Mouse (Mus musculus) liver, postnatal 0 days (tissue): Measurements from ENCODE around the gene Dmkn. TPM values are rescaled to one million over a fixed set of nuclear protein-coding genes. Genes with fewer than 3 reads are reported as not detected.
"Not testable (repeated sequence)": the region's sequence is repeated elsewhere in the genome, so short reads cannot be mapped to it uniquely, and the experiment has no call there.

Source experiments
- ATAC-seq: fragments of 200-750 bp; cut with Nextera tagmentation; 2 replicates; pipeline ENCODE4 v1.8.0; 2017; ENCODE audit warnings: mild to moderate bottlenecking, moderate library complexity
- DNase-seq: peaks from one replicate; pipeline ENCODE4 v3.0.0-alpha.2; 2016
- H3K27ac ChIP-seq: fragments of 300-500 bp; sonication (generic); 2 replicates; pipeline ENCODE4 v1.5.1; 2014; ENCODE audit warnings: antibody characterized with exemption, moderate library complexity, mild to moderate bottlenecking, low read depth
- H3K27me3 ChIP-seq: fragments of 300-500 bp; sonication (generic); 2 replicates; pipeline ENCODE4 v1.6.1; 2014; ENCODE audit warnings: low read length, control low read depth, mixed read lengths; ENCODE audit not compliant: insufficient read depth
- H3K36me3 ChIP-seq: fragments of 300-500 bp; sonication (generic); replicated peaks from 2 replicates; pipeline ENCODE4 v1.6.1; 2014; ENCODE audit warnings: mild to moderate bottlenecking, control low read depth, low read length, moderate library complexity, mixed read lengths; ENCODE audit not compliant: insufficient read depth
- H3K4me1 ChIP-seq: fragments of 300-500 bp; sonication (generic); 2 replicates; pipeline ENCODE4 v1.6.1; 2014; ENCODE audit warnings: antibody characterized with exemption, mild to moderate bottlenecking, control low read depth; ENCODE audit not compliant: insufficient read depth
- H3K4me2 ChIP-seq: fragments of 300-500 bp; sonication (generic); 2 replicates; pipeline ENCODE4 v1.6.1; 2014; ENCODE audit warnings: low read depth, mild to moderate bottlenecking, low read length, moderate library complexity, mixed read lengths
- H3K4me3 ChIP-seq: fragments of 300-500 bp; sonication (generic); 2 replicates; pipeline ENCODE4 v1.5.1; 2014; ENCODE audit warnings: low read depth, low read length
- H3K9ac ChIP-seq: fragments of 300-500 bp; sonication (generic); replicated peaks from 2 replicates; pipeline ENCODE4 v1.6.1; 2014; ENCODE audit warnings: mild to moderate bottlenecking, moderate library complexity
- H3K9me3 ChIP-seq: fragments of 300-500 bp; sonication (generic); 2 replicates; pipeline ENCODE4 v1.6.1; 2016; ENCODE audit warnings: mild to moderate bottlenecking, control low read depth, low read length, mixed read lengths
- CTCF ChIP-seq: sonication (generic); IDR thresholded peaks from 2 replicates; pipeline ENCODE4 v1.5.1; 2016; ENCODE audit warnings: antibody characterized with exemption, low read depth
- EP300 ChIP-seq: IDR thresholded peaks from 2 replicates; pipeline ENCODE4 v1.6.1; 2016; ENCODE audit warnings: antibody characterized with exemption, low read depth, mild to moderate bottlenecking
- WGBS: fragments of 180-500 bp; shearing (Covaris S2); extraction: QIAGEN DNeasy Blood & Tissue Kit; methylation state at CpG from one replicate; pipeline ENCODE4 v1.1.7; 2014; ENCODE audit not compliant: insufficient replicate concordance; 5-methylcytosine and 5-hydroxymethylcytosine counted together
- polyA plus RNA-seq: library from polyadenylated mRNA; unstranded; fragments of >200 nt; fragmentation: Nextera tagmentation; extraction: Ambion mirVana; gene quantifications from 2 replicates; pipeline ENCODE4 v1.2.1, GENCODE M21; 2015

Gene Dmkn
- polyA plus RNA-seq, 1 experiment from 2014 or later, result 1.8 TPM

- Histone ChIP-seq H3K27ac (peak overlapping the region; percentile 44), H3K9ac (no peak overlapping the region), H3K4me2 (peak overlapping the region; percentile 52), H3K4me1 (peaks cover 21% of the 10 kb centered on the region), H3K9me3 (no peaks in the 10 kb centered on the region), H3K36me3 (no peaks in the 10 kb centered on the region), H3K27me3 (no peaks in the 10 kb centered on the region), H3K4me3 (peak overlapping the region; percentile 22; the same call in 1 of the 2 replicates)
- no peak for TF ChIP-seq EP300
- no peak for TF ChIP-seq CTCF
- no peak for ATAC-seq
- no peak for DNase-seq
- WGBS, result 24% methylated on average over 7 of the region's 7 CpGs
Measured at GRCm38 (mm10) chr7:30820854-30821445, 57.4 kb downstream of the Dmkn start.

GRCm38 (mm10) chr7:30821532-30821931, 58.0 kb downstream of the Dmkn start:
- DNase-seq (no peak), ATAC-seq (no peak)
- H3K9me3 ChIP-seq, result no peaks in the 10 kb centered on the region
- peak overlapping the region; percentile 39; the same call in 1 of the 2 replicates for H3K27ac ChIP-seq
- H3K9ac ChIP-seq, result no peak overlapping the region
- 40% methylated on average over 5 of the region's 5 CpGs for WGBS
- H3K4me1 ChIP-seq, result peaks cover 21% of the 10 kb centered on the region
- H3K27me3 ChIP-seq, result no peaks in the 10 kb centered on the region
- peak overlapping the region; percentile 52 for H3K4me2 ChIP-seq
- H3K36me3 ChIP-seq, result no peaks in the 10 kb centered on the region
- TF ChIP-seq EP300 (no peak), CTCF (no peak)
- H3K4me3 ChIP-seq, result no peak overlapping the region

GRCm38 (mm10) chr7:30823675-30824074, 60.1 kb downstream of the Dmkn start, which contains the start of gene Ffar2:
Gene Ffar2 (minus strand): TSS chr7:30823775.
- no peaks in the 10 kb centered on the region for H3K36me3 ChIP-seq
- ATAC-seq (no peak), DNase-seq (no peak)
- H3K27me3 ChIP-seq, result no peaks in the 10 kb centered on the region
- H3K27ac ChIP-seq, result no peak within 1 kb of the TSS
- no peak within 1 kb of the TSS for H3K4me2 ChIP-seq
- H3K9ac ChIP-seq, result no peak within 1 kb of the TSS
- TF ChIP-seq EP300 (no peak), CTCF (no peak)
- H3K4me3 ChIP-seq, result no peak within 1 kb of the TSS
- H3K4me1 ChIP-seq, result peaks cover 21% of the 10 kb centered on the region
- WGBS, result 85% methylated on average over 18 of the region's 18 CpGs
- H3K9me3 ChIP-seq, result no peaks in the 10 kb centered on the region

GRCm38 (mm10) chr7:30824306-30824705, 60.8 kb downstream of the Dmkn start:
- peaks cover 20% of the 10 kb centered on the region for H3K4me1 ChIP-seq
- ATAC-seq (no peak), DNase-seq (no peak)
- 63% methylated on average over 3 of the region's 3 CpGs for WGBS
- no peak overlapping the region for H3K27ac ChIP-seq
- H3K36me3 ChIP-seq, result no peaks in the 10 kb centered on the region
- no peak overlapping the region for H3K9ac ChIP-seq
- no peak overlapping the region for H3K4me3 ChIP-seq
- TF ChIP-seq EP300 (no peak), CTCF (no peak)
- H3K4me2 ChIP-seq, result no peak overlapping the region
- H3K27me3 ChIP-seq, result no peaks in the 10 kb centered on the region
- H3K9me3 ChIP-seq, result no peaks in the 10 kb centered on the region

- peaks cover 6% of the 10 kb centered on the region; the same call in 1 of the 2 replicates for H3K4me1 ChIP-seq
- no peak for ATAC-seq
Measured at GRCm38 (mm10) chr7:30826660-30827059, 63.1 kb downstream of the Dmkn start.

GRCm38 (mm10) chr7:30828871-30829270, 65.3 kb downstream of the Dmkn start:
- H3K9ac ChIP-seq, H3K27ac ChIP-seq, H3K27me3 ChIP-seq, H3K4me2 ChIP-seq, ATAC-seq, H3K4me1 ChIP-seq, H3K4me3 ChIP-seq, H3K36me3 ChIP-seq, DNase-seq, H3K9me3 ChIP-seq: not testable (repeated sequence)

More at GRCm38 (mm10) chr7:30826660-30827059, 63.1 kb downstream of the Dmkn start:
- TF ChIP-seq EP300 (no peak), CTCF (no peak)
- WGBS, result 76% methylated on average over 10 of the region's 10 CpGs
- no peak for DNase-seq
- H3K9me3 ChIP-seq, result no peaks in the 10 kb centered on the region
- no peak overlapping the region for H3K9ac ChIP-seq
- no peak overlapping the region for H3K27ac ChIP-seq
- no peaks in the 10 kb centered on the region for H3K36me3 ChIP-seq
- H3K4me2 ChIP-seq, result no peak overlapping the region
- no peak overlapping the region for H3K4me3 ChIP-seq
- no peaks in the 10 kb centered on the region for H3K27me3 ChIP-seq
